In genomic region chr10:63153563-63153962, GRCm38 (mm10) we compare ENCODE assay signal across 9 mouse cellular contexts. TPM values are rescaled to one million over a fixed set of nuclear protein-coding genes. Genes with fewer than 3 reads are reported as not detected.
DNase-seq lines count a peak whose midpoint lies in the region; ATAC-seq and TF ChIP-seq lines count a peak whose summit lies in the region.
"Had no signal": no experiment of that assay in that cellular context is flagged by ENCODE, and none has a peak within 500 bp of the region (broad histone marks: within the 10 kb centered on the region; RNA-seq: fewer than 3 reads in every experiment).

No protein-coding gene starts in this region.

- TF ChIP-seq CTCF in forebrain, postnatal 0 days (IDR thresholded peaks at IDR 0.05; ENCODE audit: low read depth), result peak; percentile 72

- peak; percentile 70 for DNase-seq in forebrain, postnatal 0 days
- DNase-seq in ES-E14 (ENCODE audit: low read depth, low spot score), result peak; percentile 54
- DNase-seq in cerebellum, adult 11-12 months, result peak; percentile 31
- DNase-seq in gastrocnemius, postnatal 10 days, result peak; percentile 85
- DNase-seq in layer of hippocampus, postnatal 10 days (ENCODE audit: low spot score in 2 of 2), result peak; percentile 79 to 80
- DNase-seq in spleen, postnatal 14 days (ENCODE audit: low spot score in 2 of 2), result peak; percentile 51 to 76

- H3K27me3 ChIP-seq in forebrain, postnatal 0 days (ENCODE audit: insufficient read depth, low read length), result no peaks in the 10 kb centered on the region
- H3K27me3 ChIP-seq in forebrain, embryonic 12.5 days, result no peaks in the 10 kb centered on the region

- H3K27ac ChIP-seq in forebrain, postnatal 0 days (ENCODE audit: low read depth, low read length), result no peak overlapping the region
- no peak overlapping the region for H3K27ac ChIP-seq in forebrain, embryonic 12.5 days
- H3K27ac ChIP-seq in ES-E14 (ENCODE audit: insufficient read depth, low read depth, low read length, poor library complexity, severe bottlenecking), result no peak overlapping the region

- H3K36me3 ChIP-seq in forebrain, postnatal 0 days (ENCODE audit: insufficient read depth), result no peaks in the 10 kb centered on the region
- H3K36me3 ChIP-seq in forebrain, embryonic 12.5 days (replicated peaks), result no peaks in the 10 kb centered on the region
- no peaks in the 10 kb centered on the region for H3K36me3 ChIP-seq in ES-E14 (ENCODE audit: control insufficient read depth, insufficient read depth, low read length, poor library complexity, severe bottlenecking)

- in situ Hi-C loops in ES-E14 (cut with MboI; ENCODE audit: low sequenced_read_pairs in 2 of 2, unreplicated experiment in 2 of 2), result no loop called here

- ATAC-seq in forebrain, postnatal 0 days, result no peak
- no peak for ATAC-seq in forebrain, embryonic 12.5 days (ENCODE audit: low FRiP score)
- peak; percentile 72 for ATAC-seq in megakaryocyte-erythroid progenitor cell, adult 5-6 weeks (replicated peaks; ENCODE audit: low FRiP score, low TSS enrichment, poor library complexity, severe bottlenecking)

- H3K4me3 ChIP-seq in forebrain, postnatal 0 days (ENCODE audit: low read depth, low read length), result no peak overlapping the region
- H3K4me3 ChIP-seq in forebrain, embryonic 12.5 days (replicated peaks), result no peak overlapping the region
- H3K4me3 ChIP-seq in ES-E14 (ENCODE audit: insufficient read depth in 1 of 2, low read depth in 1 of 2, low read length in 2 of 2, poor library complexity in 1 of 2, severe bottlenecking in 1 of 2), result no peak overlapping the region

- H3K4me1 ChIP-seq in forebrain, postnatal 0 days (ENCODE audit: insufficient read depth), result no peaks in the 10 kb centered on the region
- no peaks in the 10 kb centered on the region for H3K4me1 ChIP-seq in forebrain, embryonic 12.5 days
- no peaks in the 10 kb centered on the region for H3K4me1 ChIP-seq in ES-E14 (ENCODE audit: control insufficient read depth in 2 of 2, insufficient read depth in 2 of 2, low read length in 2 of 2, poor library complexity in 1 of 2)

- H3K9ac ChIP-seq in forebrain, postnatal 0 days, result no peak overlapping the region
- H3K9ac ChIP-seq in forebrain, embryonic 12.5 days, result no peak overlapping the region
- no peak overlapping the region for H3K9ac ChIP-seq in ES-E14 (ENCODE audit: insufficient read depth, low read depth, low read length, poor library complexity, severe bottlenecking)

- no peaks in the 10 kb centered on the region for H3K9me3 ChIP-seq in forebrain, postnatal 0 days (ENCODE audit: low read length)
- no peaks in the 10 kb centered on the region for H3K9me3 ChIP-seq in forebrain, embryonic 12.5 days
- H3K9me3 ChIP-seq in ES-E14 (ENCODE audit: control insufficient read depth, insufficient read depth, low read depth, low read length), result no peaks in the 10 kb centered on the region

- H3K4me2 ChIP-seq in forebrain, postnatal 0 days (ENCODE audit: low read depth), result no peak overlapping the region
- H3K4me2 ChIP-seq in forebrain, embryonic 12.5 days, result no peak overlapping the region

- WGBS in forebrain, postnatal 0 days, result 33% methylated on average over 3 of the region's 3 CpGs
- WGBS in forebrain, embryonic 12.5 days, result 38% methylated on average over 3 of the region's 3 CpGs

TF ChIP-seq in ES-E14, 5 proteins besides CTCF, POLR2A, EP300 and RAD21:
- TF ChIP-seq ZC3H11A (IDR thresholded peaks at IDR 0.05; ENCODE audit: borderline replicate concordance, low read depth, low read length) (peak; percentile 66; the same call in 1 of the 2 replicates), HCFC1 (IDR thresholded peaks at IDR 0.05; ENCODE audit: borderline replicate concordance, insufficient read depth, low read length) (no peak)

RNA-seq across cellular contexts. Expression of gene Mypn, which starts 50.2 kb away (rescaled TPM):
- total RNA-seq in forebrain, postnatal 0 days (2014; rRNA removed), result 0.62 and 1.2 TPM in 2 replicates
- polyA plus RNA-seq in forebrain, postnatal 0 days (2015; fragmentation: Nextera tagmentation; extraction: Ambion mirVana), result 0.36 and 0.67 TPM in 2 replicates
- polyA plus RNA-seq in forebrain, embryonic 12.5 days (2016; fragmentation: Nextera tagmentation; extraction: Ambion mirVana), result not detected in 2 replicates
- 1.0 and 1.1 TPM in 2 replicates for total RNA-seq in ES-E14 (2012; rRNA removed)
- 100 to 1,000 TPM; 230 to 232 TPM for total RNA-seq in gastrocnemius, postnatal 10 days (2021)
- total RNA-seq in layer of hippocampus, postnatal 10 days (2021), result 1 to 10 TPM; 3.7 to 4.2 TPM
- not detected in 2 replicates for total RNA-seq in megakaryocyte-erythroid progenitor cell, adult 5-6 weeks (2014; fragmentation: Nextera tagmentation)
- not detected in 2 replicates for total RNA-seq in megakaryocyte-erythroid progenitor cell, adult 5-6 weeks (2017)

RNA-seq across cellular contexts. Expression of gene Atoh7, which starts 54.1 kb away (rescaled TPM):
- 0.15 and 0.71 TPM in 2 replicates for total RNA-seq in forebrain, postnatal 0 days (2014; rRNA removed)
- polyA plus RNA-seq in forebrain, postnatal 0 days (2015; fragmentation: Nextera tagmentation; extraction: Ambion mirVana), result 3.3 and 4.8 TPM in 2 replicates
- polyA plus RNA-seq in forebrain, embryonic 12.5 days (2016; fragmentation: Nextera tagmentation; extraction: Ambion mirVana), result 0.47 and 0.79 TPM in 2 replicates
- 0.16 TPM in 1 of 2 replicates, not detected in the other for total RNA-seq in ES-E14 (2012; rRNA removed)
- under 1 TPM; 0.14 to 0.32 TPM for total RNA-seq in gastrocnemius, postnatal 10 days (2021)
- 1 to 10 TPM; 2.1 to 2.6 TPM for total RNA-seq in layer of hippocampus, postnatal 10 days (2021)
- not detected in 2 replicates for total RNA-seq in megakaryocyte-erythroid progenitor cell, adult 5-6 weeks (2014; fragmentation: Nextera tagmentation)
- not detected in 2 replicates for total RNA-seq in megakaryocyte-erythroid progenitor cell, adult 5-6 weeks (2017)
- polyA plus RNA-seq: large intestine, adult 2 months had no signal

Comparison
In these comparisons a context has a peak if more than half of its experiments do, and no peak if none do; other contexts are left out.
1. DNase-seq: peak in every context shown above with its lines; median percentile 85 in gastrocnemius, postnatal 10 days; 80 in layer of hippocampus, postnatal 10 days; 70 in forebrain, postnatal 0 days; 64 in spleen, postnatal 14 days; 54 in ES-E14; 31 in cerebellum, adult 11-12 months.
2. RNA of gene Mypn, which starts 50.2 kb away (total RNA-seq): 230 to 232 TPM in gastrocnemius, postnatal 10 days; 3.7 to 4.2 TPM in layer of hippocampus, postnatal 10 days, 0.62 to 1.2 TPM in forebrain, postnatal 0 days, 1.0 to 1.1 TPM in ES-E14 and not detected in megakaryocyte-erythroid progenitor cell, adult 5-6 weeks; every median in the first group is over 10 times any median in the second.